Mouse (Mus musculus) kidney, embryonic 16.5 days (tissue): ENCODE data around the gene Mrpl20. TPM values are rescaled to one million over a fixed set of nuclear protein-coding genes. Genes with fewer than 3 reads are reported as not detected.

Source experiments
- ATAC-seq: fragments of 200-750 bp; cut with Nextera tagmentation; 2 replicates; pipeline ENCODE4 v1.8.0; 2017; ENCODE audit warnings: moderate TSS enrichment; ENCODE audit not compliant: low FRiP score, low TSS enrichment
- H3K27ac ChIP-seq: fragments of 300-500 bp; sonication (generic); 2 replicates; pipeline ENCODE4 v1.5.1; 2014; ENCODE audit warnings: low read length
- H3K27me3 ChIP-seq: fragments of 300-500 bp; sonication (generic); 2 replicates; pipeline ENCODE4 v1.6.1; 2014; ENCODE audit warnings: low read length, control low read depth, mixed read lengths; ENCODE audit not compliant: insufficient read depth
- H3K36me3 ChIP-seq: fragments of 300-500 bp; sonication (generic); 2 replicates; pipeline ENCODE4 v1.6.1; 2014; ENCODE audit warnings: low read length, control low read depth, mixed read lengths; ENCODE audit not compliant: insufficient read depth
- H3K4me1 ChIP-seq: fragments of 300-500 bp; sonication (generic); 2 replicates; pipeline ENCODE4 v1.6.1; 2014; ENCODE audit warnings: low read length, control low read depth, mixed read lengths; ENCODE audit not compliant: insufficient read depth
- H3K4me2 ChIP-seq: fragments of 300-500 bp; sonication (generic); replicated peaks from 2 replicates; pipeline ENCODE4 v1.6.1; 2014; ENCODE audit warnings: low read depth, low read length
- H3K4me3 ChIP-seq: fragments of 300-500 bp; sonication (generic); 2 replicates; pipeline ENCODE4 v1.5.1; 2014; ENCODE audit warnings: mild to moderate bottlenecking, low read length
- H3K9ac ChIP-seq: fragments of 300-500 bp; sonication (generic); replicated peaks from 2 replicates; pipeline ENCODE4 v1.6.1; 2014; ENCODE audit warnings: low read length
- H3K9me3 ChIP-seq: fragments of 300-500 bp; sonication (generic); 2 replicates; pipeline ENCODE4 v1.6.1; 2016; ENCODE audit warnings: low read length, control low read depth
- WGBS: fragments of 180-500 bp; shearing (Covaris S2); extraction: QIAGEN DNeasy Blood & Tissue Kit; methylation state at CpG from one replicate; pipeline ENCODE4 v1.1.7; 2014; 5-methylcytosine and 5-hydroxymethylcytosine counted together
- polyA plus RNA-seq: library from polyadenylated mRNA; unstranded; fragments of >200 nt; fragmentation: Nextera tagmentation; extraction: Ambion mirVana; gene quantifications from 2 replicates; pipeline ENCODE4 v1.2.1, GENCODE M21; 2015

Gene Mrpl20
- polyA plus RNA-seq, 1 experiment from 2014 or later = 209 TPM

DNA sequence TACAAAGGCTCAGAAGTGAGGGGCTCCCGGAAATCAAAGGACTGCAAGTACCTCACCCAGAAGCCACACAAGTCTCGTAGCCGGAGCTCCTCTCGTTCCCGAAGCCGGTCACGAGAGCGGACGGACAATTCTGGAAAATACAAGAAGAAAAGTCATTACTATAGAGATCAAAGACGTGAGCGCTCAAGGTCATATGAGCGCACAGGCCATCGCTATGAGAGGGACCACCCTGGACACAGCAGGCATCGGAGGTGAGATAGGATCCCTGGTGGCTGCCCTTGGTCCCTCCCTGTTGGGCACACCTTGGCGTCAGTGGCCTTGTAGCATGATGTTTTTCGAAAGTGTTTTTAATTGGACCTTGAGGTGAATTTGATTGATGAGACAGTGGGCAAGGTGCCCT is 20.8 kb downstream of the Mrpl20 start:
- ATAC-seq = no peak
- H3K27me3 ChIP-seq = no peaks in the 10 kb centered on the region
- WGBS = 93% methylated on average over 16 of the region's 16 CpGs
- H3K4me1 ChIP-seq = no peaks in the 10 kb centered on the region
- no peak overlapping the region for H3K27ac ChIP-seq
- H3K4me2 ChIP-seq = no peak overlapping the region
- no peak overlapping the region for H3K9ac ChIP-seq
- no peaks in the 10 kb centered on the region for H3K9me3 ChIP-seq
- H3K4me3 ChIP-seq = no peak overlapping the region
- peaks cover 72% of the 10 kb centered on the region for H3K36me3 ChIP-seq

DNA sequence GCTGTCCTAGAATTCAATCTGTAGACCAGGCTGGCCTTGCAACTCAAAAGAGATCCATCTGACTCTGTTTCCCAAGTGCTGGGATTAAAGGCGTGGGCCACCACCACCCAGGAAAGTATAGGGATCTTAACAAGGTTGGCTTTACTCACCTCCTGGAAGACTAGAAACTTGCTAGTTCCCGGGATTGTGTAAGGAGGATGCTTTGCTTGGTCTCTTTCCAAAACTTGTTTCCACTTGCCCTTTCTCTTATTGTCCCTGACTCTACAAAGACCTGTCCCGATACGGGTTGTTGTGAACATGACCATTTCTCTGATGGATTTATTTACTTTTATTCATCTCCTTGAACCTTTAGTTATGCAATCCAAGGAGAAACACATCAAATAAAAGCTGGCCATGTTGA is 27.2 kb downstream of the Mrpl20 start:
- Histone ChIP-seq H3K4me1 (peaks cover 22% of the 10 kb centered on the region), H3K9ac (no peak overlapping the region), H3K9me3 (no peaks in the 10 kb centered on the region), H3K36me3 (peaks cover 20% of the 10 kb centered on the region), H3K27ac (no peak overlapping the region), H3K4me3 (no peak overlapping the region), H3K27me3 (no peaks in the 10 kb centered on the region), H3K4me2 (no peak overlapping the region)
- ATAC-seq = no peak
- 90% methylated on average over 4 of the region's 4 CpGs for WGBS

DNA sequence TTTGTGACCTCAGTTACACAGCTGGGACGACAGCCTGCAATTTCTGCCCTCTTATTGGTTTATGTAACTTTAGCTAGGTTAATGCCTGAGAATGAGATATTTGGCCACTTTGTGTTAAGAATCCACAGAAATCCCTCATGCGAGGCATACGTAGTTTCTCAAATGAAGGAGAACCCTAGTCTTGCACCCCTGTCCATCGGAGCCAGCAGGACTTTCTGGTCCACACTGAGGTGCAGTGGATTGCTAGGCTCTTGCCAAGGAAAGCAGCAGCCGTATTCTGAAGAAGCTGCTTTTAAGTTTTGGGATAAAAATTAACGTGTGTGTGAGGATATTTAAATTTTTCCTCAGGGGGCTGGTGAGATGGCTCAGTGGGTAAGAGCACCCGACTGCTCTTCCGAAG is 27.9 kb downstream of the Mrpl20 start:
- no peak overlapping the region for H3K9ac ChIP-seq
- no peaks in the 10 kb centered on the region for H3K27me3 ChIP-seq
- H3K4me1 ChIP-seq = peaks cover 22% of the 10 kb centered on the region
- H3K27ac ChIP-seq = 0 out of 2 replicates have a peak overlapping the region, but pooled peaks have one; percentile 44
- peaks cover 13% of the 10 kb centered on the region; the same call in 1 of the 2 replicates for H3K36me3 ChIP-seq
- ATAC-seq = no peak
- no peaks in the 10 kb centered on the region for H3K9me3 ChIP-seq
- peak overlapping the region; percentile 96 for H3K4me2 ChIP-seq
- 48% methylated on average over 8 of the region's 8 CpGs for WGBS
- H3K4me3 ChIP-seq = peak overlapping the region; percentile 93

DNA sequence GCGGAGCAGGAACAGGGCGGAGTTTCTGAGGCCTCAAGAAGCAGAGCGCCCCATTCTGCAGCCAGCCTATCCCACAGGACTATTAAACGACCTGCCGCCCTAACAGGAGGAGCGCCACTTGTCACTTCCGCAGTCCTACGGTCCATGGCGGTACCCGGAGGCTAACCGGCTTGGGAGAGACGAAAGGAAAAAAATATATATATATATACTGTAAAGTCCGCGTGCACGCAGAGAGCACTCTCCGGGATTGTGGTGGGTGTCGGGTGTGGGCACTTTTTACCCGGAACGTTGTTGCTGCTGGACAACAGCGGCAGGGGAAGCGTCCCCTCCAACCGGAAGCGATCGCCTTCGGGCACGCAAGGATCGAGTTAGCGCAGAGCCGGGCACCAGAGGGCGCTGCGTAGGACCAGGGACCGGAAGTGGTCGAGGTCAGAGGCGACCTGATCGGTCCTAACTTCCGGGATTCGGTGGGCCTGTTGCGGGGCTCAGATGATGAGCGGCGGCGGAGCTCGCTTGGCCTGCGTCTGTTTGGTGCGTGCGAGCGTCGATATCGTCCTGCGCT is 28.6 kb downstream of the Mrpl20 start, which contains the start of gene Aurkaip1:
Aurkaip1 (plus strand) TSS at position 68 of the 562 bp plus-strand sequence.
- Histone ChIP-seq H3K9ac (peak within 1 kb of the TSS; percentile 90), H3K4me2 (peak within 1 kb of the TSS; percentile 96), H3K4me1 (peaks cover 22% of the 10 kb centered on the region), H3K9me3 (no peaks in the 10 kb centered on the region), H3K4me3 (peak within 1 kb of the TSS; percentile 93), H3K27ac (peak within 1 kb of the TSS; percentile 94), H3K36me3 (0 out of 2 replicates have a peak, but pooled peaks cover 11% of the 10 kb centered on the region), H3K27me3 (no peaks in the 10 kb centered on the region)
- peak; percentile 94 for ATAC-seq
- under 1% methylated on average over 49 of the region's 49 CpGs for WGBS

DNA sequence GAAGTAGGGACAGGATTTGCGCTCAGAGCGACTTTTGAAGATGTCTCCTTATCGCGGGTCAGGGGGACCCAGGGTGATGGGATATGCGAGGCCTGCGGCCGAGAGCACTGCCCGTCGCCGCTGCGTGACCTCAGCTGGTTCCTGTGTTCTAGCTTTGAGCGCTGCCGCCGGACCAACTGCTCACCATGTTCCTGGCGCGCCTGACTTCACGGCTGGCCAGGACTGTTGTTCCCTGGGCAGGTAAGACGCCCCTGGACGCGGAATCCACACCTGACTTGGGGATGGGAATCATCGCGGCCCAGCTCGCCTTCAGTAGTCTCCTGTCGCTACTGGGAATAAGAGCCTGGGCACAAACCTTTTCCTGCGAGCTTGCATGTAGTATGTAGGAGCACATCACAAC is 29.2 kb downstream of the Mrpl20 start:
- Histone ChIP-seq H3K4me3 (peak overlapping the region; percentile 93), H3K9ac (peak overlapping the region; percentile 90), H3K4me2 (peak overlapping the region; percentile 96), H3K4me1 (peaks cover 22% of the 10 kb centered on the region), H3K9me3 (no peaks in the 10 kb centered on the region; the same call in 1 of the 2 replicates), H3K27ac (peak overlapping the region; percentile 94), H3K27me3 (no peaks in the 10 kb centered on the region), H3K36me3 (0 out of 2 replicates have a peak, but pooled peaks cover 11% of the 10 kb centered on the region)
- ATAC-seq = peak; percentile 20
- 1% methylated on average over 25 of the region's 25 CpGs for WGBS

DNA sequence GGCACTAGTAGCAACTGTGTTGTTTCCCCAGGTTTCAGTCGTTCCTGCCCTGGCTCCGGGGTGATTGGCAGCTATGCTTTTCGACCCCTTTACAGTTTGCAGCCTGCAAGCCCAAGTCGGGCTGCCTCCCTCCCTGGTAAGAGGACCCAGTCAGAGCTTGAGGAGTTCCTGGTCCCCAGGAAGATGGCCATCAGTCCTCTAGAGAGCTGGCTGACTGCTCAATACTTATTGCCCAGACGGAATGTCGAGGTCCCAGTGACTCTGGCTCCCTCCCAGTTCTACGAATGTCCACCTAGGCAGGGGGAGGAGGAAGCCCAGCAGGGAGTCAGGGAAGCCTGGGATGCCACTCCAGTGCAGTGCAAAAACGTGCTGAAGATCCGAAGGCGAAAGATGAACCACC is 29.6 kb downstream of the Mrpl20 start:
- Histone ChIP-seq H3K4me3 (peak overlapping the region; percentile 93), H3K36me3 (0 out of 2 replicates have a peak, but pooled peaks cover 7% of the 10 kb centered on the region), H3K27ac (peak overlapping the region; percentile 94; the same call in 1 of the 2 replicates), H3K4me1 (peaks cover 22% of the 10 kb centered on the region), H3K9ac (peak overlapping the region; percentile 90), H3K9me3 (no peaks in the 10 kb centered on the region; the same call in 1 of the 2 replicates), H3K4me2 (peak overlapping the region; percentile 96), H3K27me3 (no peaks in the 10 kb centered on the region)
- no peak for ATAC-seq
- 50% methylated on average over 10 of the region's 10 CpGs for WGBS

- no peak overlapping the region for H3K27ac ChIP-seq
- WGBS = 87% methylated on average over 4 of the region's 4 CpGs
- no peak for ATAC-seq
- H3K4me2 ChIP-seq = no peak overlapping the region
- H3K9ac ChIP-seq = no peak overlapping the region
- H3K36me3 ChIP-seq = 0 out of 2 replicates have a peak, but pooled peaks cover 3% of the 10 kb centered on the region
- no peaks in the 10 kb centered on the region; the same call in 1 of the 2 replicates for H3K9me3 ChIP-seq
- H3K27me3 ChIP-seq = no peaks in the 10 kb centered on the region
- H3K4me3 ChIP-seq = no peak overlapping the region
- peaks cover 22% of the 10 kb centered on the region for H3K4me1 ChIP-seq
Measured at GRCm38 (mm10) chr4:155833234-155833633, 30.6 kb downstream of the Mrpl20 start.

GRCm38 (mm10) chr4:155833836-155834235 is 31.2 kb downstream of the Mrpl20 start:
- ATAC-seq = peak; percentile 40; the same call in 1 of the 2 replicates
- H3K4me3 ChIP-seq = 0 out of 2 replicates have a peak overlapping the region, but pooled peaks have one; percentile 2
- WGBS = 26% methylated on average over 2 of the region's 2 CpGs

GRCm38 (mm10) chr4:155837404-155838010 is 34.8 kb downstream of the Mrpl20 start:
- Histone ChIP-seq H3K27ac (no peak overlapping the region; the same call in 1 of the 2 replicates), H3K36me3 (peaks cover 4% of the 10 kb centered on the region; the same call in 1 of the 2 replicates), H3K4me2 (no peak overlapping the region), H3K4me3 (no peak overlapping the region), H3K27me3 (no peaks in the 10 kb centered on the region), H3K4me1 (peaks cover 47% of the 10 kb centered on the region), H3K9ac (no peak overlapping the region), H3K9me3 (no peaks in the 10 kb centered on the region; the same call in 1 of the 2 replicates)
- 70% methylated on average over 11 of the region's 11 CpGs for WGBS
- ATAC-seq = no peak

More at GRCm38 (mm10) chr4:155833836-155834235, 31.2 kb downstream of the Mrpl20 start:
- 0 out of 2 replicates have a peak overlapping the region, but pooled peaks have one; percentile 13 for H3K4me2 ChIP-seq
- H3K27ac ChIP-seq = peak overlapping the region; percentile 63; the same call in 1 of the 2 replicates
- 0 out of 2 replicates have a peak overlapping the region, but pooled peaks have one; percentile 9 for H3K9ac ChIP-seq
- H3K36me3 ChIP-seq = 0 out of 2 replicates have a peak, but pooled peaks cover 3% of the 10 kb centered on the region
- H3K9me3 ChIP-seq = no peaks in the 10 kb centered on the region; the same call in 1 of the 2 replicates
- no peaks in the 10 kb centered on the region for H3K27me3 ChIP-seq
- H3K4me1 ChIP-seq = peaks cover 24% of the 10 kb centered on the region
